Mouse (Mus musculus): ENCODE results near the gene Cetn3.
A peak's percentile ranks its signal among the peaks of the same experiment; 100 is the strongest.

Gene Cetn3

DNA sequence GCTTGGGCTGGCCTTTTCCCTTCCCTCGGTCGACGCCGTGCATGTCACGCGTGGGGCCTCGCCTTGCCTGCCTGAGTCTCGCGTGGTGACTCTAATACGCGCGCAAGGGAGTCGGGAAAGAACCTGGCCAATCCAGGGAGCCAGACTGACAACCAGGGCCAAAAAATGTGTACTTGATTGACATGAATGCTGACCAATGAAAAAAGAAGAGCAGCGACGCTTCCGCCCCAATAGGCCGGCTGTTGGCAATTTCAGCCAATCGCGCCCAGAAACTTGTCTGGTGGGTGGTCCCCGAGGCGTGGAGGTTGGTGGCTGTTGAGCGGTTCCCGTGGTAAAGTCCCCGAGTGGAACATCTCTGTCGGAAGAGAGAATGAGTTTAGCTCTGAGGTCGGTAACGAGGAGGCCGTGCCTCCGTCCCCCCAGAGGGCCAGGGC is at the start of gene Cetn3:
TSS of gene Cetn3 (plus strand) at position 107 of the 434 bp plus-strand sequence.
- peak in 1 of 2 experiments; percentile 89 for DNase-seq (ENCODE audit: low spot score in 2 of 2)

DNA sequence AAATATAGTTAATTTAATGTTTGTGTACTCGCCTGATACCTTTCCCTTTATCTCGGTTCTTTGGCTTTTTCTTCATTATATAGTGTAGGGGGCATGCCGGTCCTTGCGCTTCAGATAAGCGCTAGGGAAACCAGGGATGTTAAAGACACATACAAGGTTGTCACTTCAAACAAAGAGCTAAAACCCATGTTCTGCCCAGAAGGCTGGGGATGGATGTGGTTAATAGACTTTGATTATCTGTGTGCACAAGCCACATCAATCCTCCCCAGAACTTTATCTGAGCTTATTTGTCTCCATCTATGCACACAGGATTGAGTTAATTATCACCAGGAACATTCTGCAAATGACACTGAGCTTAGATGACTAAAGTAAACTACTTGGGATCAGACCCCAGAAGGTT is 46.3 kb upstream of the Cetn3 start:
- no peak for DNase-seq (ENCODE audit: low spot score in 2 of 2)

- no peak for DNase-seq (ENCODE audit: low spot score in 2 of 2)
Observed at GRCm38 (mm10) chr13:81740898-81741297, 42.0 kb upstream of the Cetn3 start.

GRCm38 (mm10) chr13:81743391-81744091 is 39.3 kb upstream of the Cetn3 start:
- DNase-seq (ENCODE audit: low spot score in 2 of 2) = no peak

DNA sequence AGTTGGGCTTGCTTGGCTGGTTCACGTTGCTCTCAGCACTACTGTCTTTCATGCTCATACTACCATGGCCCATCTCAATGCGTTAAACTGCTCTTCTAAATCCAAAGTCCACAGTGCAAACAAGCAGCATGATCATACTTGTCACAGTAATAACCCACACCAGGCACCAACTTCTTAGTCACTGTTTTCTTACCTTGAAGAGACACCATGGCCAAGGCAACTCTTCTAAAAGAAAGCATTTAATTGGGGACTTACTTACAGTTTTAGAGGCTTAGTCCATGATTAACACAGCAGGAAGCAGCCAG is 38.8 kb upstream of the Cetn3 start:
- DNase-seq (ENCODE audit: low spot score in 2 of 2) = no peak

GRCm38 (mm10) chr13:81754878-81755277 is 28.0 kb upstream of the Cetn3 start:
- no peak for DNase-seq (ENCODE audit: low spot score in 2 of 2)

DNA sequence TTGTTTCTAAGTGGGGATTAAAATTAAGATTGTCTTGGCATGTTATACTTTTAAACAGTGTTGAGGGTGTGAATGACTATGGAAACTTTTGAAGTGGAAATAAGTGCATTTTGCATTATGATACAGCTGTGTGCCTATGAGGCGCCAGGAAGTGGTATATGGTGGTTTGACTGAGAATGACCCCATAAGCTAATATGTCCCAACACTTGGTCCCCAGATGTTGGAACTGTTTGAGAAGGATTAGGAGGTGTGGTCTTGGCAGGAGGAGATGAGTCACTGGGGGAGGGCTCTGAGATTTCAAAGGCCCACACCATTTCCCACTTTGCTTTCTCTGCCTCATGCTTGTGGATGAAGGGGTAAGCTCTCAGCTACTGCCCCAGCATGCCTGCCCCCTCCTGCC is 27.6 kb upstream of the Cetn3 start:
- no peak for DNase-seq (ENCODE audit: low spot score in 2 of 2)

DNA sequence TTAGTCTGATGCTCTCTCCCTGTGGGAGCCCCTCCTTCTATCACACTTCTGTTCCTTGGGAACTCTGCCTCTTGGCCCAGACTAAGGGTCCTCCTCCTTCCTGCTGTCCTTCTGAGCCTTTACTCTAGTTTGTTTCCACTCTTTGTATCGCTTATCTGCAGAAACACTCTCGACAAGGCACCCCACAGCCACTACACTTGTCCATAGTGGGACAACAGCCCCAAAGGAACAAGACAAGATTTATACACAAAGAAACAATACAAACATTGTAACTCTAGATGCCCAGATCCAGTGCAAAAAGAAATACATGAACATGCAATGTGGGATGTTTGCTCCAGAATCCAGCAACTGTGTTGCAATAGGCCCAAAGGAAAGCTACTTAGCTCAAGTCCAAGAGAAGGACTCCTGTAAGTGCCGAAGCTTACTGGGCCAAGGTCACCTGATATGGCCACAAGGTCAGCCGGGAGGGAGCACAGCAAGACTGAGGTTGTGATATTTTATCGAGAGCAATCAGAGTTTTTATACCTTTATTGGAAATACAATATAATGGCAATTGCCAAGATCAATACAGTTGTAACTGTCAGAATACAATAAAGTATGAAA is 25.7 kb upstream of the Cetn3 start:
- no peak for DNase-seq (ENCODE audit: low spot score in 2 of 2)

DNA sequence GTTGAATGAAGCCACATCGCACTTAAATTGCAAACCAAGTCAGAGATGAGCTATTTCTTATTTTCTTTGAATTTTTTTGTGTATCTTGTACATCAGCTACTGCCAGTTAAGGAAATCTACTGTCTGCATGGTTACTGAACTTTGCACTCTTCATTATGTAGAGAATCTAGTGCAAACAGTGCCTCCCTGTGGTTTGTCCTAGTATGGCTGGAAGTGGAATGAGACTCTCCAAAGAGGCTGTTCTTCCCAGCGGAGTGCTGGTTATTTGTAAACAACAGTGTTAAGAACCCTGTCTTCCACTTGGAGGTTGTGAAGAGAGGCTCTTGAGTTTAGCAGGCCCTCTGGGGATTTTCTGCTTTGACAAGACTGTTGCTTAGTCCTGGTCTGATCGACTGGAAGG is 22.5 kb upstream of the Cetn3 start:
- DNase-seq (ENCODE audit: low spot score in 2 of 2) = peak in 1 of 2 experiments; percentile 13

- DNase-seq (ENCODE audit: low spot score in 2 of 2) = no peak
Observed at GRCm38 (mm10) chr13:81761566-81762186, 21.2 kb upstream of the Cetn3 start.

DNA sequence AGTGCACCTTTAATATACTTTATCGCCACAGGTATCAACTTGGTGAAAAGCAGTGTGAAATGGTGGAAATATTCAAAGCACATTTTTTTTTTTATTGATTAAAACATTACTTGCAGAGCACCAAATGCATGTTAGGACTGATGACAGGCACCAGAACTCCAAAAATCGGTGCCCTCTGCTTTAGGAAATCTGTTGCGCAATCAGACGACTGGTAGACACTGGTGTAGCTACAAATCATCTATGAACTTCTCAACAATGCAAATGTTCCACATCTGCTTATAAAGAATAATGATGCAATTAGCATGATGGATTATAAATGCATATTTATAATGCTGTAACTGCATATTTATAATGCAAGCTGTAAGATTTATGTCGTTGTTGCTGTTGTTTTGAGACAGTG is 18.7 kb upstream of the Cetn3 start:
- no peak for DNase-seq (ENCODE audit: low spot score in 2 of 2)

DNA sequence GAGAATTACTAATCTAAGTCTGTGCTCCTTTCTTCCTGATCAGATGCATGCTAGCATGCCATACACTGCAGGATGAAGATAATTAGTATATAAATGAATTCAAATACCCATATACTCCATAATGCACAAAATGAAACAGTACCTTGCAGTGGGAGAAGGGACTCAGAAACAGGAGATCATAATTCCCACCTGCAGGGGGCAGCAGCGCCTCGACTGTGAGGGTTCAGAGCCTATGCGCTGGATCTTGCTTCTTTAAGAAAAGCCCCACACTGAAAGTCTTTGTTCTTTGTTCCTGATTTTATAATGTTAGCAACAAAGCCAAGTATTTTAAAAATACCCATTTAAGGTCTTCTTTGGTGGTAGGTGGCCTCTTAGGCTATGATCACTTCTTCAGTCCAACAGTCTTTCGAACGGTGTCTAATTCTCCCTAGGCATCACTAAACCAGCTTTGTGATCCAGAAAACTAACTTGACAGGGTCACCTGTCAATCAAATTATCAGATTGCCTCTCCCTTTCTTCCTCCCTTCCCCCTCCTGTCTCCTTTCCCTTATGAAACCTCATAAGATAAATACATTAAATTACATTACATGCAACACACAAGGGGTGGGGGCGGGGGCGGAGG is 15.7 kb upstream of the Cetn3 start:
- peak in 1 of 2 experiments; percentile 46 for DNase-seq (ENCODE audit: low spot score in 2 of 2)

GRCm38 (mm10) chr13:81776217-81776616 is 6.7 kb upstream of the Cetn3 start:
- no peak for DNase-seq (ENCODE audit: low spot score in 2 of 2)

- no peak for DNase-seq (ENCODE audit: low spot score in 2 of 2)
Observed at GRCm38 (mm10) chr13:81782475-81782874, 402 bp upstream of the Cetn3 start.

DNA sequence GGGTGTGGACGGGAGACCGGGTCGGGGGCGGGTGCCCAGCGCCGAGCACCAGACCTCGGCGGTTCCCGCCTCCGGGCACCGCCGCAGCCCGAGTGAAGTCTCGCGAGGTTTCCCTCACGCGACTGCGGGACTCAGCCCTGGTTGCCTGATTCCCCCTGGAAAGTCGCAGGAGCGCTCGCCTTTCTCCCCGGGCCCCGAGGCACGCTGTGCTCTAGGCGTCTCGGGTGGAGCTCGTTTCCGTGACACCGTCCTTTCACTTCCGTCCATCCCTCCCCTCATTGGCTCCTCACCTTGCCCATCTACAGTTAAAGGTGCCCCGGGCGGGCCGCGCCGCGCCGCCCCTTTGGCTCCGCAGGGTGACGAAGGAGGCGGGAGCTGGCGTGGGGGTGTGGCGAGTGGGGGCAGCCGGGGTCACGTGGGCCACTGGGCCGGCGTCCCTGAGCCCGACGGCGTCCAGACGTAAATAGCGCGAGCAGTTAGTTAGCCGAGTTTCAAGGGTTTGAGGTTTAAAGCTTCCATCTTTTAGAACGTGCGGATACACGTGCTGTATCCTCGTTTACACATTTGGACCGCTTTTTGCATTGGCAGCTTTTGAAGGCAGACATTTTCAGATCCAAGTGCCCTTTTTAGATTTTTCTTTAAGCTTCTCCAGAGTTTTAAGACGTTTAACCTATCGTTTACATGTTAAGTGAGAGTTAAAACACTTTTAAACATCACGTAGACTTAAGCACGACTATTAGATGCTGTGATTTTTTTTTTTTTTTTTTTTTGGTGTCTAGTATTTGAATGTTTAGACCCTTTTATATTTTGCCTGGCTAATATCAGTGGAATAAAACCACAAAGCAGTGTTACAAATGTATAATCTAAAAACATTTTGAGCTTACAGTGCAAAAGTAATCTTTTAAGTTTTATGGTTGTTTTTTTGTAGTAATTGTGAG is 797 bp downstream of the Cetn3 start:
- peak; percentile 92 to 96 for DNase-seq (ENCODE audit: low spot score in 2 of 2)

DNA sequence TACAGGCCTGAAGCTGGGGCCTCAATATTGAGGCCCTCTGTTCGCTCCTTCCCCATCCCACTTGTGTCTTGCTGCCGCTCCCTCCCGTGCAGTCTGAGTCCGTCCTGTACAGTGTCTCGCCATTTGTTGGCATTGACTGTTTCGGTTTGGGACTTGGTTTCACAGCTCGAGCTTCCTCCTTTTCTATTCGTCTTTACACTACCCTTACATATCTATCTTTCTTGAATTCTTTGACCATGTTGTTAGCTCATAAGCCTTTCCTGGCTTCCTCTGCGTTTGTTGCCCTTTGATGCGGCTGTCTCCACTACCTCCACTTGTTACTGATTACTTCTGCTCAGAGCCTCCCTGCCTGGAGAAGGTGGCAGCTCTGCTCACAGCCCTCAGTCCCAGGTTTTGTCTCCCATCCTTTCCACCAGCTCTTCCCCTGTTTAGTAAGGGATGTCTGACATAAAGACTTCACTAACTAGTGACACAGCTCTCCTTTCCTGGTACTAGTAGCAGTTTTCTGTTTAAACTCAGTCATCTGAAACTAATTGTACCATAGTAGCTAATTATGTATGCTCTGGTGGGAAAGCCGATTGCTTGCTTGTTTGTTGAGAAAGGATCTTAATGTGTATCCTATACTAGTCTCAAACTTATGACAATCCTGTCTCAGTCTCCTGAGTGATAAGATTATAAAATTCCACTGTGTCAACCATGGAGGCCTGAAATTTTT is 3.0 kb downstream of the Cetn3 start:
- no peak for DNase-seq (ENCODE audit: low spot score in 2 of 2)

DNA sequence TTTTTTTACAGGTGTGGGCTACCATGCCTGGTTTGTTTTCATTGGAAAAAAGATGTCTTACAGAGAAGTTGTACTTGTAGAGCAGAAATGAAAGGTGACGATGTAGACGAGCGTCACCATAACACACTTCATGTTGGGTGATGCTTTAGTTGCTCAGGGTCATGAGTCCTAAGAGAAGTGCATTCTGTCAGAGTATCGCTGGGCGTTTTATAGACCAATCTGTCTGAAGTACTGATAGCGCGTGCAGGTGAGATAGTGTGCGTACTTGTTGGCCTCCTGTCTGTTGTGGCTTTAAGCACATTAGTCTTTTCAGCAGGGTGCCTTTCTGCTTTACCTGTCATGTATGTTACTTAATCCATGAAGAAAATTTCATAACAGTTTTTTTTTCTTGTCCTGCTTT is 7.3 kb downstream of the Cetn3 start:
- no peak for DNase-seq (ENCODE audit: low spot score in 2 of 2)

DNA sequence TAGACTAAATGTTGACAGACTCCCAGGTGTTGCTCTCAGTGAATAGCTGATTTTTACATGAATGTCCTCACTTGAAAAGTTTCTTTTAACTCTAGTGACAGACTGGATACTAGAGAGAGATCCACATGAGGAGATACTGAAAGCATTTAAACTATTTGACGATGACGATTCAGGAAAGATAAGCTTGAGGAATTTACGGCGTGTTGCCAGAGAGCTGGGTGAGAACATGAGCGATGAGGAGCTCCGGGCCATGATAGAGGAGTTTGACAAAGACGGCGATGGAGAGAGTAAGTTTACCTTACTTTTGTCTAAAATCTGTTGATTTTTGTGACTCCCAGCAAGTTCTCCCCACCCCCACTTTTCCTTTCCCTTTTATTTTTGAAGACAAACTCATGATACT is 9.0 kb downstream of the Cetn3 start:
- DNase-seq (ENCODE audit: low spot score in 2 of 2) = no peak

DNA sequence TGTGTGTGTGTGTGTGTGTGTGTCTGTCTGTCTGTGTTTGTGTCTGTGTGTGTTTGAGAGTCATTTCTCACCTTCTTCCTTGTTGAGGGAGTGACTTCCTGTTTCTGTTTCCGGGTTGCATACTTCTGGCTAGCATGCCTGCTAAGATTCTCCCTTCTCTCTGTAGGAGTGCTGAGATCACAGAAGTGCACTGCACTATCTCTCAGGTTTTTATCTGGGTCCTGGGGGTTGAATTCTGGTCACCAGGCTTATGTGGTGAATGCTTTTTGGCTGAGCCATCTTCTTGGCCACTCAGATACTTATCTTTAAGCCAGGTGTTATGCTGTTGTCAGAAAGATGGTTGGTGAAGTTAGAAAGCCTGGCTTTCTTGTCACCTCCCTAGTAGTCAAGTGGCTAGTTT is 11.0 kb downstream of the Cetn3 start:
- DNase-seq (ENCODE audit: low spot score in 2 of 2) = no peak

DNA sequence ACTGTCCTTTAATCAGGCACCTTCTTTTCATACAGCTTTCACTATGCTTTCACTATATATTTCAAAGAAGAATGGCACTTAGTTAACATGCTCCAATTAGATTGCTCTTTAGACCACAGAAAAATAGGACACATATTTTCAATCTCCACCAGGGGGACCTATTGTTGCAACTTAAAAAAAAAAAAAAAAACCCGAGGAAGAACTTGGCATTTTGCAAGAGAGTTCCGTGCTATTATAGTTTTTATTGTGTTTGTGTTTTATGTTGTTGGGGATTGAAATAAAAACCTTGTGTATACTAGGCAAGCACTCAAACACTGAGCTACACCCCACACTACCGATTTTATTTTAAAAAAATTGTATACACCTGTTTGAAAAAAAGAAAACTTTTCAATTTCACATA is 18.2 kb downstream of the Cetn3 start:
- no peak for DNase-seq (ENCODE audit: low spot score in 2 of 2)

- no peak for DNase-seq (ENCODE audit: low spot score in 2 of 2)
Observed at GRCm38 (mm10) chr13:81803713-81804112, 20.8 kb downstream of the Cetn3 start.
